Mouse (Mus musculus) T-helper 1 cell (primary cell): ENCODE data around the gene Zfp952.
"Not testable (repeated sequence)": the region's sequence is repeated elsewhere in the genome, so short reads cannot be mapped to it uniquely, and the experiment has no call there.

Source experiments
- in situ Hi-C: fragments of 300-600 bp; cut with MboI, MseI; formaldehyde crosslinking; loops from one replicate; pipeline ENCODE4 v1.15.1; 2025; ENCODE audit warnings: high pct_unique_total_duplicates

The Zfp952 gene

GRCm38 (mm10) chr17:32992699-32993474, at the start of gene Zfp952:
Zfp952 (plus strand) TSS chr17:32993129.
- in situ Hi-C loops: no loop called here

DNA sequence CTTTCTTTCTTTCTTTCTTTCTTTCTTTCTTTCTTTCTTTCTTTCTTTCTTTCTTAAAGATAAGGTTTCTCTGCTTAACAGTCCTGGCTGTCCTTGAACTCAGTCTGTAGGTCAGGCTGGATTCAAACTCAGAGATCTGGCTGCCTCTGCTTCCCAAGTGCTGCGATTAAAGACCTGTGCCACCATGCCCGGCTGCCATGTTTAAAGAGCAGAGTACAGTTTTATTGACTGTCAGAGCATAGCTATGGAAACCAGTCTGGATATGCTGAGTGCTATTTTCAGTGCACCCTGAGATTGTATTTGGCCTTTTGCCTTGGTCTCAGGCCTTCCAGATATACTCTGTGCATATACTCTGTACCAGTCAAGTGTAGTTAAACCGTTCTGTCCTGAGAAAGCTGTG, 49.3 kb upstream of the Zfp952 start:
- in situ Hi-C loops: no loop called here

DNA sequence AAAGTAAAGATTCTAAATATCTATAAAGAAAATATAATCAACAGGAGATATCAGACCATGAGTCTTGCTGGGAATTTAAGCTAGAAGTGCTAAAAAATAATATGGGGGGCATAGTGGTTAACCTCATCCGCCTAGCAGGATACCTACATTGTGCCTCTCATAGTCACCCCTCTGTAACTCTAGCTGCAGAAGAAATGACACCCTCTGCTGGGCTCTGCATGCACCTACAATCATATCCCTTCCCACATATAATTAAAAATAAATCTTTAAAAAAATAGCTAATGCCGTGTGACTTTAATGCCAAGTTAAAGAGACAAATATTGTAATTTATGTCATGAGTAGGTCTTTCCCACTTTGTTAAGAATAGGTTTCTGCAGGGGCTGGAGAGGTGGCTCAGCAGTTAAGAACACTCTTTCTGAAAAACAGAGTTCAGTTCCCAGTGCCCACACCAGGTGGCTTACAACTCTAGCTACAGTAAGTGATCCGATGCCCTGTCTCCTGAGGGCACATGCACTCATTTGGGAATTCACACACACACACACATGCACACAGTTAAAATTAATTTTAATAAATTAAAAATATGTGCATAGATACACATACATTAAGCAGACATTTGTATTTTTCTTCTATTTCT, 48.4 kb upstream of the Zfp952 start:
- in situ Hi-C loops: no loop called here

DNA sequence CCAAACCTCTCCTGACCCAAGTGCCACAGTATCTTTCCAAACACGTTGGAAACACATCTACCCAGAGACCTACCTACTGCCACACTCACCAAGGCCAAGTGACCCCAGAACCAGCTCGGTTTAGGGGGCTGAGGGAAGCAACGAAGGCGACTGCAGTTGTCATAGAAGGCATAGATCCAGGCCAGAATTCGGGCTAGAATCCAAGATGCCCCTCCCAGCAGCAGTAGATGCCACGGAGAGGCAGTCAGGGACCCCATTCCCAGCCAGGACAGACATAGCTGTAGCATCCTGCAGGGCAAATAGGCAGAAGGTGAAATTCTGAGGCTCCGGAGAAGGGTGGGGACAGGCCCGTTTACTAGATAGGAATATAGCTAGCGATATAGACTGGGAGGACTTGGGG, 46.2 kb upstream of the Zfp952 start:
- in situ Hi-C loops: no loop called here

GRCm38 (mm10) chr17:32947215-32947914, 45.6 kb upstream of the Zfp952 start, which contains the start of gene Cyp4f13:
Cyp4f13 (minus strand) TSS chr17:32947402.
- in situ Hi-C loops: no loop called here

- in situ Hi-C loops: no loop called here
These were observed 42.8 kb upstream of the Zfp952 start for GRCm38 (mm10) chr17:32950136-32950535.

GRCm38 (mm10) chr17:32951006-32951405, 41.9 kb upstream of the Zfp952 start:
- in situ Hi-C loops: no loop called here

DNA sequence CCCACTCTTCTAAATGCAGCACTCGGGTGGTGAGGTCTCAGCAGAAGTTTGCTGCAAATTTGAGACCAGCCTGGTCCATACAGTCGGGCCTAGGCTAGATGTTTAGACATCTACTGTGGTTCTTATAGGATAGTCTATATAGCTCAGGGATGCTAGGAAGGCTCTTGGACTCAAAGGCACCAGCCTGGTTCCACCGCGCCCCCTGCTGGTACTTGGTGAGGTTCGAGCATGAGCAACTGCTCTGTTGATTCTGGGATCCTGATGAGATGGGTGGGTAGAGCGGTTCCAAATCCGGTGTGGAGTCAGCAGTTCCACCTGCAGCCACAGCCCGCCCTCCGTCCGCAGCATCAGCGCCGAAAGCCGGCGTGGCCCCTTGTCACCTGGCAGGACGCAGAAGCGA, 41.5 kb upstream of the Zfp952 start:
- in situ Hi-C loops: no loop called here

DNA sequence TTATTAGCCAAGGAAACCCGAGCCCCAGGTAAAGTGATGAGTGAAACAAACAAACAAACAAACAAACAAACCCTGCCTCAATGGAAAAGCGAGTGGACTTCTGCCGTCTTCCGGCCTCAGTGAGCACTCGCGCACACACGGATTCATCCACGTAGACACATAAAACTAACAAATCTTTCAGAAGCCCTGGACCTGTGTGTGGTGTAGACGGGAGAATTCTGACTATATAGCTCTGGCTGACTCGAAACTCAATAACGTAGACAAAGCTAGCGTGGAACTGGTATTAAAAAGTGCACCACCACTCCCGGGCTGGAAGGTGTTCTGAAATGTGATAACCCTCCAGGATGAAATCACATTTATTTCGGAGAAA, 27.7 kb upstream of the Zfp952 start:
- in situ Hi-C loops: no loop called here

GRCm38 (mm10) chr17:32965623-32966290, 27.2 kb upstream of the Zfp952 start, which contains the start of gene Zfp472:
Zfp472 (plus strand) TSS chr17:32965814.
- in situ Hi-C loops: no loop called here

- in situ Hi-C loops: no loop called here
These were observed 11.6 kb upstream of the Zfp952 start for GRCm38 (mm10) chr17:32981361-32981760.

GRCm38 (mm10) chr17:32986301-32986700, 6.6 kb upstream of the Zfp952 start:
- in situ Hi-C loops: no loop called here

- in situ Hi-C loops: no loop called here
These were observed 797 bp upstream of the Zfp952 start for GRCm38 (mm10) chr17:32991965-32992698.

GRCm38 (mm10) chr17:32998492-32998891, 5.6 kb downstream of the Zfp952 start:
- in situ Hi-C loops: no loop called here

- in situ Hi-C loops: no loop called here
These were observed 15.4 kb downstream of the Zfp952 start for GRCm38 (mm10) chr17:33008337-33008736.

- in situ Hi-C loops: not testable (repeated sequence)
These were observed 27.5 kb downstream of the Zfp952 start for GRCm38 (mm10) chr17:33020434-33020833.

DNA sequence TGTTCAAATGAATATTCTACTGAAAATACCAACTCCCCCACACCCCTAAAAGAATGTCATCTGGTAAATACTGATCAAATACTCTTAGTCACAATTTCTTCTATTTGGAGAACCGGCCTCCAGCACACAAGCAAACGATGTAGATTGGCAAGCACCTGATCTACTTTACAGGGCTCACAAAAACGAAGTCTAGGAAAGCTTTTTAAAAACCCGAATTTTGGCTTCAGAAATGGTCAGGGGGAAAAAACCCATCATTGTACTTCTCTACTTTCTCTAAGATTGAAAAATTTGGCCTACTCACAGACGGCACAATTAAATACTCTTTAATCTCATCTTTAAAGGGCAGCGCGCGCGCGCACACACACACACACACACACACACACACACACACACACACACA, 39.4 kb downstream of the Zfp952 start:
- in situ Hi-C loops: no loop called here

GRCm38 (mm10) chr17:33032900-33033891, 40.3 kb downstream of the Zfp952 start, which contains the start of gene Zfp763:
Zfp763 (minus strand) TSS chr17:33033402.
- in situ Hi-C loops: no loop called here
